Mouse (Mus musculus): Measurements from ENCODE around the gene Ctnna2. TPM values are rescaled to one million over a fixed set of nuclear protein-coding genes. Genes with fewer than 3 reads are reported as not detected.

Gene Ctnna2
- total and polyA plus RNA-seq, 2 experiments from 2014 or later, result 0.22 TPM; not detected in 1

GRCm38 (mm10) chr6:76981651-76982050 lies 997.8 kb downstream of the Ctnna2 start:
- Histone ChIP-seq H3K4me1 (ENCODE audit: control insufficient read depth, insufficient read depth) (no peaks in the 10 kb centered on the region), H3K4me2 (ENCODE audit: low read depth, low read length) (no peak overlapping the region), H3K9ac (replicated peaks; ENCODE audit: low read depth, low read length) (no peak overlapping the region), H3K4me3 (ENCODE audit: low read depth, low read length) (no peak overlapping the region), H3K27me3 (ENCODE audit: control insufficient read depth, insufficient read depth, low read length) (no peaks in the 10 kb centered on the region), H3K36me3 (replicated peaks; ENCODE audit: control insufficient read depth, insufficient read depth, low read length) (no peaks in the 10 kb centered on the region), H3K9me3 (replicated peaks; ENCODE audit: control insufficient read depth, low read length) (no peaks in the 10 kb centered on the region), H3K27ac (ENCODE audit: low read depth) (no peak overlapping the region)
- ATAC-seq (ENCODE audit: insufficient read depth, low read depth), result no peak
- WGBS, result 74% methylated on average over 1 of the region's 1 CpGs
- TF ChIP-seq EP300 (IDR thresholded peaks at IDR 0.05; ENCODE audit: low read depth), result no peak
- no peak for TF ChIP-seq CTCF (IDR thresholded peaks at IDR 0.05; ENCODE audit: low read depth)
- no peak for DNase-seq (ENCODE audit: low spot score)

DNA sequence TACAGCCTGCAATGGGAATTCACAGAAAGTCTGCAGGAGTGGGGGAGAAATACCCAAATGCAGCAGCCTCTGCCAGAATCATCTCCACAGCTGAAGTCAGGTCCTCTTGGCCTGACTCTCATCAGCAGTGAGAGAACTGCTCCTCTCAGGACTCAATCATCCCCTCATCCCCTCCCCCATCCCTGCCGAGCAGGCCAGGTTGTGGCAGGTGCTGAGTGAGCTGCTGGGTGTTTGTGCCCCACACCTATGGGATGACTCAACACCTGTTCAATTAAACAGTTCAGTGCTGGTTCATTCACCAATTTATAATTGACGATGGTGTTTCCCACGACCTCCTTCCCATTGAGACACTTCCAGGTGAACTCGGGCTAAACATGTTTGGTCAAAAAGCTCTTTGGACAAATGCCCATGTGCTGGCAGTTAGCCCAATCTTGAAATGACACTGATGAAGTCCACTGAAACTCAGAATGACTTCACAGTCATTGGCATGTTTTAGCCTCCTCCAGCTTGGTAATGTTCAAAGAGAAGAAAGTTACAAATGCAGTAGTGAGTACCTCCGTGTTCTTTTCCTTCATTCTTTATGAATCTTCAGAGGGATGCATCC lies 1000.1 kb downstream of the Ctnna2 start:
- Histone ChIP-seq H3K4me3 (ENCODE audit: low read depth, low read length) (no peak overlapping the region), H3K36me3 (replicated peaks; ENCODE audit: control insufficient read depth, insufficient read depth, low read length) (no peaks in the 10 kb centered on the region)
- no peak for ATAC-seq (ENCODE audit: insufficient read depth, low read depth)

DNA sequence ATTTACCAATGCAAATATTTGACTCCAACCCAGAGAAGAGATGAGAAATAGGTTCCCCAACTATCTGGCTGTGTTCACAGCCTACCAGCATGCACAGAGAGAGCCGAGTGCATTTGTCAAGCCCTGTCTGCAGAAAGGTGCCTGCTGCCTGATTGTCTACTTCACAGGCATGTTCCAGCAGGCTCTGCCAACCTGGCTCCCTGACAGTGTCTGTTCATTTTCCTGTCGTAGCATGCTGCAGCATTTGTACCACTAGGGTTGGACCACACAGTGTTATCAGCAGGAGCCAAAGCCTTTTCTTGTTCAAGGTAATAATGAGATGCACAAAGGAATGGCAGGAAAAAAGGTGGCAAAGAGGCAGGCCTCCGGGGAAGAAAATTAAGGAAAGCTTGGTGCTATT lies 1001.7 kb downstream of the Ctnna2 start:
- DNase-seq (ENCODE audit: low spot score) (no peak), ATAC-seq (ENCODE audit: insufficient read depth, low read depth) (no peak)
- no peak overlapping the region for H3K4me2 ChIP-seq (ENCODE audit: low read depth, low read length)
- H3K27ac ChIP-seq (ENCODE audit: low read depth), result no peak overlapping the region
- no peaks in the 10 kb centered on the region for H3K4me1 ChIP-seq (ENCODE audit: control insufficient read depth, insufficient read depth)
- WGBS, result 12% methylated on average over 3 of the region's 3 CpGs
- no peak overlapping the region for H3K4me3 ChIP-seq (ENCODE audit: low read depth, low read length)
- H3K36me3 ChIP-seq (replicated peaks; ENCODE audit: control insufficient read depth, insufficient read depth, low read length), result no peaks in the 10 kb centered on the region
- no peaks in the 10 kb centered on the region for H3K9me3 ChIP-seq (replicated peaks; ENCODE audit: control insufficient read depth, low read length)
- no peak overlapping the region for H3K9ac ChIP-seq (replicated peaks; ENCODE audit: low read depth, low read length)
- H3K27me3 ChIP-seq (ENCODE audit: control insufficient read depth, insufficient read depth, low read length), result no peaks in the 10 kb centered on the region
- no peak for TF ChIP-seq CTCF (IDR thresholded peaks at IDR 0.05; ENCODE audit: low read depth)
- TF ChIP-seq EP300 (IDR thresholded peaks at IDR 0.05; ENCODE audit: low read depth), result no peak

More for the DNA sequence above, 1000.1 kb downstream of the Ctnna2 start:
- Histone ChIP-seq H3K4me1 (ENCODE audit: control insufficient read depth, insufficient read depth) (no peaks in the 10 kb centered on the region), H3K27me3 (ENCODE audit: control insufficient read depth, insufficient read depth, low read length) (no peaks in the 10 kb centered on the region), H3K9me3 (replicated peaks; ENCODE audit: control insufficient read depth, low read length) (no peaks in the 10 kb centered on the region), H3K27ac (ENCODE audit: low read depth) (no peak overlapping the region), H3K9ac (replicated peaks; ENCODE audit: low read depth, low read length) (no peak overlapping the region), H3K4me2 (ENCODE audit: low read depth, low read length) (no peak overlapping the region)
- 61% methylated on average over 5 of the region's 5 CpGs for WGBS
- no peak for DNase-seq (ENCODE audit: low spot score)
- TF ChIP-seq CTCF (IDR thresholded peaks at IDR 0.05; ENCODE audit: low read depth) (no peak), EP300 (IDR thresholded peaks at IDR 0.05; ENCODE audit: low read depth) (no peak)

GRCm38 (mm10) chr6:76974297-76974696 lies 1005.2 kb downstream of the Ctnna2 start:
- DNase-seq (ENCODE audit: low spot score) (no peak), ATAC-seq (ENCODE audit: insufficient read depth, low read depth) (no peak)
- Histone ChIP-seq H3K4me3 (ENCODE audit: low read depth, low read length) (no peak overlapping the region), H3K4me2 (ENCODE audit: low read depth, low read length) (no peak overlapping the region), H3K4me1 (ENCODE audit: control insufficient read depth, insufficient read depth) (no peaks in the 10 kb centered on the region), H3K36me3 (replicated peaks; ENCODE audit: control insufficient read depth, insufficient read depth, low read length) (no peaks in the 10 kb centered on the region), H3K9ac (replicated peaks; ENCODE audit: low read depth, low read length) (no peak overlapping the region), H3K27ac (ENCODE audit: low read depth) (no peak overlapping the region), H3K27me3 (ENCODE audit: control insufficient read depth, insufficient read depth, low read length) (no peaks in the 10 kb centered on the region), H3K9me3 (replicated peaks; ENCODE audit: control insufficient read depth, low read length) (no peaks in the 10 kb centered on the region)
- TF ChIP-seq EP300 (IDR thresholded peaks at IDR 0.05; ENCODE audit: low read depth), result no peak
- no peak for TF ChIP-seq CTCF (IDR thresholded peaks at IDR 0.05; ENCODE audit: low read depth)
- WGBS, result 46% methylated on average over 1 of the region's 1 CpGs

GRCm38 (mm10) chr6:76964998-76965432 lies 1014.5 kb downstream of the Ctnna2 start:
- DNase-seq (ENCODE audit: low spot score) (no peak), ATAC-seq (ENCODE audit: insufficient read depth, low read depth) (no peak)
- no peak overlapping the region for H3K4me3 ChIP-seq (ENCODE audit: low read depth, low read length)
- no peaks in the 10 kb centered on the region for H3K4me1 ChIP-seq (ENCODE audit: control insufficient read depth, insufficient read depth)
- H3K4me2 ChIP-seq (ENCODE audit: low read depth, low read length), result no peak overlapping the region
- H3K9me3 ChIP-seq (replicated peaks; ENCODE audit: control insufficient read depth, low read length), result no peaks in the 10 kb centered on the region
- no peak for TF ChIP-seq EP300 (IDR thresholded peaks at IDR 0.05; ENCODE audit: low read depth)
- no peak for TF ChIP-seq CTCF (IDR thresholded peaks at IDR 0.05; ENCODE audit: low read depth)
- no peak overlapping the region for H3K27ac ChIP-seq (ENCODE audit: low read depth)
- no peaks in the 10 kb centered on the region for H3K27me3 ChIP-seq (ENCODE audit: control insufficient read depth, insufficient read depth, low read length)
- no peak overlapping the region for H3K9ac ChIP-seq (replicated peaks; ENCODE audit: low read depth, low read length)
- H3K36me3 ChIP-seq (replicated peaks; ENCODE audit: control insufficient read depth, insufficient read depth, low read length), result no peaks in the 10 kb centered on the region
- WGBS, result 68% methylated on average over 5 of the region's 5 CpGs

GRCm38 (mm10) chr6:76908086-76908485 lies 1071.4 kb downstream of the Ctnna2 start:
- H3K27me3 ChIP-seq (ENCODE audit: control insufficient read depth, insufficient read depth, low read length), result no peaks in the 10 kb centered on the region
- no peaks in the 10 kb centered on the region for H3K9me3 ChIP-seq (replicated peaks; ENCODE audit: control insufficient read depth, low read length)
- no peaks in the 10 kb centered on the region for H3K36me3 ChIP-seq (replicated peaks; ENCODE audit: control insufficient read depth, insufficient read depth, low read length)
- no peaks in the 10 kb centered on the region for H3K4me1 ChIP-seq (ENCODE audit: control insufficient read depth, insufficient read depth)
- DNase-seq (ENCODE audit: low spot score) (no peak), ATAC-seq (ENCODE audit: insufficient read depth, low read depth) (no peak)
- H3K4me2 ChIP-seq (ENCODE audit: low read depth, low read length), result no peak overlapping the region
- H3K9ac ChIP-seq (replicated peaks; ENCODE audit: low read depth, low read length), result no peak overlapping the region
- no peak overlapping the region for H3K4me3 ChIP-seq (ENCODE audit: low read depth, low read length)
- TF ChIP-seq CTCF (IDR thresholded peaks at IDR 0.05; ENCODE audit: low read depth), result no peak
- WGBS, result 66% methylated on average over 4 of the region's 4 CpGs
- H3K27ac ChIP-seq (ENCODE audit: low read depth), result no peak overlapping the region
